Mouse (Mus musculus): ENCODE results near the gene Pkhd1.
A peak's percentile ranks its signal among the peaks of the same experiment; 100 is the strongest.

Pkhd1 gene

DNA sequence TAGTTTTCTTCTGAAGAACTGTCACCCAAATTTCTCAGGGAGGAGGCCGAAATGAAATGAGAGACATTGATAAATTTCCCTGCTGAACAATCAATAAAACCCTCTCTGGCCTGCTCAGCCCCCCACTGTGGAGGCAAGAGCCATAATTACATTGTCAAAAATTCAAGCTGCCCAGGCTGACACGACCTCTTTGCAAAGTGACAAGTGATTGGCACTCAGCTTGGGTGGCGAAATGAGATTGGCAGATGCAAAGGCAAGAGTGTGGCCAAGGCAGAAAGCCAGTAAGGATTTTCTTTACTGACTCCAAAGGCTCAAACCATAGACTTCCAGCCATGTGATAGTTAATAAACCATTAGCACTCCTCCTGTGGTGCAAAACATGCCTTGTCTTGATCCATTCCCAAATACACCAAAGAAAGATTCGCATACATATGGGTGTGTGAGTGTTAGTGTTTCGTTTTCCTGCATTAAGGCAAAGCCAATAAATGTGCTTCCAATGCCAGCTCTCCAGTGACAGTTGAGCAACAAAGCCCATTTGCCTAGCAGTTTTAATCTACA, 208.4 kb downstream of the Pkhd1 start:
- Histone ChIP-seq H3K27me3 (ENCODE audit: insufficient read depth, low read length) (no peaks in the 10 kb centered on the region), H3K36me3 (ENCODE audit: insufficient read depth, low read length) (no peaks in the 10 kb centered on the region), H3K9me3 (ENCODE audit: low read length) (no peaks in the 10 kb centered on the region), H3K4me3 (replicated peaks; ENCODE audit: low read length) (no peak overlapping the region), H3K4me1 (replicated peaks; ENCODE audit: low read depth, low read length) (no peaks in the 10 kb centered on the region)
- TF ChIP-seq POU5F1 (IDR thresholded peaks at IDR 0.05; ENCODE audit: borderline replicate concordance, low read length) (no peak), CTCF (conservative IDR thresholded peaks at IDR 0.05; ENCODE audit: low read length) (no peak), NANOG (IDR thresholded peaks at IDR 0.05; ENCODE audit: borderline replicate concordance, low read length) (no peak)

DNA sequence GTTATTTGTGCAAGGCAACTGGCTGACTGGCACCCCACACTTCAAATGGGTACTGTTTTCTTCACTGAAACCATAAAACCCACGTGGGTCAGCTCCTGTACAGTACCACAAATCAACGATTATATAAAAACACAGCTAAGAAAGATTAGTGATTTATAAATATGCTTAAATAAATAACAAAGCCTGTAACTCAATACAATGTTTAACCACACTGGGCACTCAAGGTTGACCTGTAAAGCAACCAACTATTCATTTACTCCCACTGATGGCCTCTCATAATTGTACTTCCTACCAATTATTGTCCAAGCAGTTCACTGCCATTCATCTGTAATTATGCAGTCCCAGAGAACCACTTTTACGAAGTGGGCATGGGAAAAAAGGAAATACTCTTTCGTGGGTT, 219.5 kb downstream of the Pkhd1 start:
- Histone ChIP-seq H3K9me3 (ENCODE audit: low read length) (no peaks in the 10 kb centered on the region), H3K36me3 (ENCODE audit: insufficient read depth, low read length) (no peaks in the 10 kb centered on the region), H3K4me3 (replicated peaks; ENCODE audit: low read length) (no peak overlapping the region), H3K4me1 (replicated peaks; ENCODE audit: low read depth, low read length) (no peaks in the 10 kb centered on the region), H3K27me3 (ENCODE audit: insufficient read depth, low read length) (no peaks in the 10 kb centered on the region)
- TF ChIP-seq NANOG (IDR thresholded peaks at IDR 0.05; ENCODE audit: borderline replicate concordance, low read length) (no peak), CTCF (conservative IDR thresholded peaks at IDR 0.05; ENCODE audit: low read length) (no peak)

DNA sequence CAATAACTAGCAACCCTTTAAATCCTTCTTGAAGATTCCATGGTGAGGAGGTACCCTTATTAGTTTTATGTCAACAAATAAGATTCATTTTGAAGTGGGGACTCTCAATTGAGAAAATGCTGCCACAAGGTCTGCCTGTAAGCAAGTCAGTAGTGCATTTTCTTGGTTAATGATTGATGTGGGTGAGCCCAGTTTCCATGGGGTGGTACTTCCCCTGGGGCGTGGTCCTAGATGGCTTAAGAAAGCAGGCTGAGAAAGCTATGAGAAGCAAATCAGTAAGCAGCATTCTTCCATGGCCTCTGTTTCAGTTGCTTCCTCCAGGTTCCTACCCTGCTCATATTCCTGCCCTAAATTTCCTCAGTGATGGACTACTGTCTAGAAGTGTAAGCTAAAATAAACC, 253.4 kb downstream of the Pkhd1 start:
- no peak for TF ChIP-seq CTCF (conservative IDR thresholded peaks at IDR 0.05; ENCODE audit: low read length)
- TF ChIP-seq POU5F1 (IDR thresholded peaks at IDR 0.05; ENCODE audit: borderline replicate concordance, low read length), result no peak
- TF ChIP-seq NANOG (IDR thresholded peaks at IDR 0.05; ENCODE audit: borderline replicate concordance, low read length), result no peak
- H3K36me3 ChIP-seq (ENCODE audit: insufficient read depth, low read length), result no peaks in the 10 kb centered on the region
- H3K9me3 ChIP-seq (ENCODE audit: low read length), result no peaks in the 10 kb centered on the region
- H3K4me1 ChIP-seq (replicated peaks; ENCODE audit: low read depth, low read length), result no peaks in the 10 kb centered on the region
- H3K4me3 ChIP-seq (replicated peaks; ENCODE audit: low read length), result no peak overlapping the region
- H3K27me3 ChIP-seq (ENCODE audit: insufficient read depth, low read length), result no peaks in the 10 kb centered on the region

- no peaks in the 10 kb centered on the region for H3K4me1 ChIP-seq (replicated peaks; ENCODE audit: low read depth, low read length)
- H3K4me3 ChIP-seq (replicated peaks; ENCODE audit: low read length), result no peak overlapping the region
- no peaks in the 10 kb centered on the region for H3K36me3 ChIP-seq (ENCODE audit: insufficient read depth, low read length)
- no peaks in the 10 kb centered on the region for H3K27me3 ChIP-seq (ENCODE audit: insufficient read depth, low read length)
- TF ChIP-seq NANOG (IDR thresholded peaks at IDR 0.05; ENCODE audit: borderline replicate concordance, low read length) (no peak), POU5F1 (IDR thresholded peaks at IDR 0.05; ENCODE audit: borderline replicate concordance, low read length) (no peak), CTCF (conservative IDR thresholded peaks at IDR 0.05; ENCODE audit: low read length) (no peak)
- no peaks in the 10 kb centered on the region for H3K9me3 ChIP-seq (ENCODE audit: low read length)
Measured at GRCm38 (mm10) chr1:20344651-20345050, 273.2 kb downstream of the Pkhd1 start.

DNA sequence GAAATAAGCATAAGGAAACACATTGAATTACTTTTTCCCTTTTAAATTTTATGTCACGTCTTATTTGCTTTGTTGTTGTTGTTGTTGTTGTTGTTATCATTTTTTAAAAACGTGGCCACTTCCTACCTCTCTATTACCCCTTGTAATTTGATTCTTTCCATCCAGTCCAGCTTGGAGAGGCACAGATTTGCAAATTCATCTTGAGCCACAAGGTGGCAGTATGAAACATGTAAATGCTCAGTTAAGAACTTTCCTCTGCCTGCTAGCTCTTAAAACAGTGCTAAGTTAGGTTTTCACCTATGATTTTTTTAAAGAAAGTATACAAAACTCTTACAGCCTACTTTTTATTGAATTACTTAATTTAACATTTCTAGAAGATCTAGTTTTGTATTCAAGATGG, 306.4 kb downstream of the Pkhd1 start:
- TF ChIP-seq NANOG (IDR thresholded peaks at IDR 0.05; ENCODE audit: borderline replicate concordance, low read length) (no peak), CTCF (conservative IDR thresholded peaks at IDR 0.05; ENCODE audit: low read length) (peak; percentile 48), POU5F1 (IDR thresholded peaks at IDR 0.05; ENCODE audit: borderline replicate concordance, low read length) (no peak)
- H3K27me3 ChIP-seq (ENCODE audit: insufficient read depth, low read length), result no peaks in the 10 kb centered on the region
- no peak overlapping the region for H3K4me3 ChIP-seq (replicated peaks; ENCODE audit: low read length)
- H3K4me1 ChIP-seq (replicated peaks; ENCODE audit: low read depth, low read length), result no peaks in the 10 kb centered on the region
- H3K9me3 ChIP-seq (ENCODE audit: low read length), result no peaks in the 10 kb centered on the region
- H3K36me3 ChIP-seq (ENCODE audit: insufficient read depth, low read length), result no peaks in the 10 kb centered on the region

DNA sequence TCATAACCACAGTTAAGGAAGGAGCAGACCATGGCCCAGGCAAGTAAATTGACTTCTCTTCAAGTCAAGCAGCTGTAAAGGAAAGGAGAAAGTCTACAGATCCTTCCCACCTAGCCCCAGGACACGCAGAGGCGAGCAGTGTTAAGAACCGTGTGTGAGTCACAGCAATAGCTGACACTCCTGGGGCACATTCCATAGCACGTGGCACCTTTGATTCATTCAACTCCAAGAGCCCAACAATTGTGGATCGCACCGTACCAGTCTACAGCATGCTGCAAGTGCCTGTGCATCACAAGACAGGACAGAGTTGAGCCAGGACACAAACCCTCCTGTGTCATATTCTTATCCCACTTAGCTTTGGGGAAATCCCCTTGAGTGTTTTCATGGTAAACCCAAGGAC, 306.9 kb downstream of the Pkhd1 start:
- TF ChIP-seq POU5F1 (IDR thresholded peaks at IDR 0.05; ENCODE audit: borderline replicate concordance, low read length), result no peak
- no peak for TF ChIP-seq CTCF (conservative IDR thresholded peaks at IDR 0.05; ENCODE audit: low read length)
- no peak for TF ChIP-seq NANOG (IDR thresholded peaks at IDR 0.05; ENCODE audit: borderline replicate concordance, low read length)
- H3K27me3 ChIP-seq (ENCODE audit: insufficient read depth, low read length), result no peaks in the 10 kb centered on the region
- H3K4me1 ChIP-seq (replicated peaks; ENCODE audit: low read depth, low read length), result no peaks in the 10 kb centered on the region
- no peak overlapping the region for H3K4me3 ChIP-seq (replicated peaks; ENCODE audit: low read length)
- H3K9me3 ChIP-seq (ENCODE audit: low read length), result no peaks in the 10 kb centered on the region
- no peaks in the 10 kb centered on the region for H3K36me3 ChIP-seq (ENCODE audit: insufficient read depth, low read length)

- peaks cover 4% of the 10 kb centered on the region for H3K4me1 ChIP-seq (replicated peaks; ENCODE audit: low read depth, low read length)
- no peaks in the 10 kb centered on the region for H3K27me3 ChIP-seq (ENCODE audit: insufficient read depth, low read length)
- TF ChIP-seq NANOG (IDR thresholded peaks at IDR 0.05; ENCODE audit: borderline replicate concordance, low read length), result no peak
- no peak for TF ChIP-seq CTCF (conservative IDR thresholded peaks at IDR 0.05; ENCODE audit: low read length)
- TF ChIP-seq POU5F1 (IDR thresholded peaks at IDR 0.05; ENCODE audit: borderline replicate concordance, low read length), result no peak
- H3K4me3 ChIP-seq (replicated peaks; ENCODE audit: low read length), result no peak overlapping the region
- H3K9me3 ChIP-seq (ENCODE audit: low read length), result no peaks in the 10 kb centered on the region
- no peaks in the 10 kb centered on the region for H3K36me3 ChIP-seq (ENCODE audit: insufficient read depth, low read length)
Measured at GRCm38 (mm10) chr1:20306116-20306515, 311.7 kb downstream of the Pkhd1 start.

GRCm38 (mm10) chr1:20302943-20303578, 314.8 kb downstream of the Pkhd1 start:
- Histone ChIP-seq H3K27me3 (ENCODE audit: insufficient read depth, low read length) (no peaks in the 10 kb centered on the region), H3K36me3 (ENCODE audit: insufficient read depth, low read length) (no peaks in the 10 kb centered on the region), H3K9me3 (ENCODE audit: low read length) (no peaks in the 10 kb centered on the region), H3K4me1 (replicated peaks; ENCODE audit: low read depth, low read length) (peaks cover 4% of the 10 kb centered on the region), H3K4me3 (replicated peaks; ENCODE audit: low read length) (no peak overlapping the region)
- no peak for TF ChIP-seq NANOG (IDR thresholded peaks at IDR 0.05; ENCODE audit: borderline replicate concordance, low read length)
- TF ChIP-seq CTCF (conservative IDR thresholded peaks at IDR 0.05; ENCODE audit: low read length), result no peak
- TF ChIP-seq POU5F1 (IDR thresholded peaks at IDR 0.05; ENCODE audit: borderline replicate concordance, low read length), result no peak
